Mouse (Mus musculus) limb, embryonic 15.5 days (tissue): ENCODE results near the gene Ppp6c. TPM values are rescaled to one million over a fixed set of nuclear protein-coding genes. Genes with fewer than 3 reads are reported as not detected.
"Not testable (repeated sequence)": the region's sequence is repeated elsewhere in the genome, so short reads cannot be mapped to it uniquely, and the experiment has no call there.

Experiments
- ATAC-seq: fragments of 200-750 bp; cut with Nextera tagmentation; 2 replicates; pipeline ENCODE4 v1.8.0; 2017; ENCODE audit warnings: low read depth, moderate TSS enrichment; ENCODE audit not compliant: insufficient number of reproducible peaks, low FRiP score, low TSS enrichment
- H3K27ac ChIP-seq: fragments of 300-500 bp; sonication (generic); 2 replicates; pipeline ENCODE4 v1.5.1; 2015; ENCODE audit warnings: moderate library complexity, mild to moderate bottlenecking, inconsistent platforms
- H3K27me3 ChIP-seq: fragments of 300-500 bp; sonication (generic); 2 replicates; pipeline ENCODE4 v1.6.1; 2015; ENCODE audit warnings: inconsistent platforms
- H3K36me3 ChIP-seq: fragments of 300-500 bp; sonication (generic); 2 replicates; pipeline ENCODE4 v1.6.1; 2015; ENCODE audit warnings: inconsistent platforms
- H3K4me1 ChIP-seq: fragments of 300-500 bp; sonication (generic); 2 replicates; pipeline ENCODE4 v1.6.1; 2015; ENCODE audit warnings: inconsistent platforms
- H3K4me2 ChIP-seq: fragments of 300-500 bp; sonication (generic); 2 replicates; pipeline ENCODE4 v1.6.1; 2015; ENCODE audit warnings: mild to moderate bottlenecking, inconsistent platforms
- H3K4me3 ChIP-seq: fragments of 300-500 bp; sonication (generic); 2 replicates; pipeline ENCODE4 v1.5.1; 2015; ENCODE audit warnings: mild to moderate bottlenecking, inconsistent platforms
- H3K9ac ChIP-seq: fragments of 300-500 bp; sonication (generic); 2 replicates; pipeline ENCODE4 v1.6.1; 2015; ENCODE audit warnings: inconsistent platforms
- H3K9me3 ChIP-seq: fragments of 300-500 bp; sonication (generic); 2 replicates; pipeline ENCODE4 v1.6.1; 2016; ENCODE audit warnings: inconsistent platforms
- WGBS: fragments of 180-500 bp; shearing (Covaris S2); methylation state at CpG from one replicate; pipeline ENCODE4 v1.1.7; 2015; 5-methylcytosine and 5-hydroxymethylcytosine counted together
- polyA plus RNA-seq: library from polyadenylated mRNA; unstranded; fragments of >200 nt; fragmentation: Nextera tagmentation; extraction: Ambion mirVana; gene quantifications from 2 replicates; pipeline ENCODE4 v1.2.1, GENCODE M21; 2015

Ppp6c gene
- 80.0 and 80.4 TPM in 2 replicates for polyA plus RNA-seq

GRCm38 (mm10) chr2:39226019-39226640 lies at the start of gene Ppp6c:
Gene Ppp6c, minus strand, starts transcription at chr2:39226451.
- Histone ChIP-seq H3K4me3 (peak within 1 kb of the TSS; percentile 87), H3K27me3 (no peaks in the 10 kb centered on the region), H3K9ac (peak within 1 kb of the TSS; percentile 84), H3K9me3 (no peaks in the 10 kb centered on the region), H3K27ac (peak within 1 kb of the TSS; percentile 96), H3K36me3 (no peaks in the 10 kb centered on the region), H3K4me2 (peak within 1 kb of the TSS; percentile 51), H3K4me1 (peaks cover 5% of the 10 kb centered on the region; the same call in 1 of the 2 replicates)
- ATAC-seq: peak; percentile 97
- WGBS: under 1% methylated on average over 55 of the region's 56 CpGs

- no peak overlapping the region for H3K27ac ChIP-seq
- no peaks in the 10 kb centered on the region for H3K27me3 ChIP-seq
- WGBS: 53% methylated on average over 3 of the region's 3 CpGs
Measured at GRCm38 (mm10) chr2:39268357-39268756, 42.1 kb upstream of the Ppp6c start.

DNA sequence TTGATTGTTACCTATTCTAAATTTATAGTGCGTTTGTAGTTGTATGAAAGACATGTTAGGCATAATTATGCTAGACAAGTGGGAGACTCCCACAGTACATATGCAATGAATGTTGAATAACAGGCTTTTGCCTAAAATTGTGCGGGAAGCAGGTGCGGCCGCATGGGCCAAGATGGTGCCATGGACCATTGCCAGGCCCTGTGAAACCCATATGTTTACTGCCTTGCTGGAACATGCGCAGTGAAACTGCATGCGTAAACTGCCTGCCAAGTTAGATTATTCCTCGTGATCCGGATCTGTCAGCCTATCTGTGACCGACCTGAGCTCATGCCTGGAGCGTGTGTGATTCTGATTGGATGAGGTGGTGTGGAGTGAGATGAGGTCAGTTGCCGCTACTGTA lies 26.0 kb upstream of the Ppp6c start:
- not testable (repeated sequence) for ATAC-seq, H3K9me3 ChIP-seq, H3K4me1 ChIP-seq, H3K9ac ChIP-seq, H3K36me3 ChIP-seq, H3K4me2 ChIP-seq, H3K27me3 ChIP-seq, H3K4me3 ChIP-seq, H3K27ac ChIP-seq
- 91% methylated on average over 11 of the region's 11 CpGs for WGBS

More at GRCm38 (mm10) chr2:39268357-39268756, 42.1 kb upstream of the Ppp6c start:
- H3K4me3 ChIP-seq: no peak overlapping the region
- H3K9ac ChIP-seq: no peak overlapping the region
- no peak overlapping the region for H3K4me2 ChIP-seq
- no peaks in the 10 kb centered on the region for H3K9me3 ChIP-seq
- H3K4me1 ChIP-seq: no peaks in the 10 kb centered on the region
- ATAC-seq: no peak
- H3K36me3 ChIP-seq: no peaks in the 10 kb centered on the region

DNA sequence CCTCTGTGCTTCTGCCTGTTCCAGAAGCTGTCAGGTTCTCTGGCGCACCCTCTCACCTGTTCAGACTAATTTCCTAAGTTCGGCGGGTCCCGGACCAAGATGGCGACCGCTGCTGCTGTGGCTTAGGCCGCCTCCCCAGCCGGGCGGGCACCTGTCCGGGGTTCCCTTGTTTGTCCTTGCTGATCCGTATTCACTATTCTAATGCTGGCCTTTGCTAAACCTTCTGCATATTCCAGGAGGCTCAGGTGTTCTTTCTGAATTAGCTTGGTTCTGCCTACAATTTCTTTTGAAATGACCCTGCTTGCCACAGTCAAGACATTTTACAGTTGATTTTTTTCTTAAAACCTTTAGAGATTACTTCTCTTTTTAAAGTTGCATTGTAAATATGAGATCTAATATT lies 20.6 kb upstream of the Ppp6c start:
- ATAC-seq, H3K27ac ChIP-seq, H3K27me3 ChIP-seq, H3K36me3 ChIP-seq, H3K4me1 ChIP-seq, H3K9me3 ChIP-seq, H3K9ac ChIP-seq, H3K4me3 ChIP-seq, H3K4me2 ChIP-seq: not testable (repeated sequence)
- 86% methylated on average over 8 of the region's 11 CpGs for WGBS

DNA sequence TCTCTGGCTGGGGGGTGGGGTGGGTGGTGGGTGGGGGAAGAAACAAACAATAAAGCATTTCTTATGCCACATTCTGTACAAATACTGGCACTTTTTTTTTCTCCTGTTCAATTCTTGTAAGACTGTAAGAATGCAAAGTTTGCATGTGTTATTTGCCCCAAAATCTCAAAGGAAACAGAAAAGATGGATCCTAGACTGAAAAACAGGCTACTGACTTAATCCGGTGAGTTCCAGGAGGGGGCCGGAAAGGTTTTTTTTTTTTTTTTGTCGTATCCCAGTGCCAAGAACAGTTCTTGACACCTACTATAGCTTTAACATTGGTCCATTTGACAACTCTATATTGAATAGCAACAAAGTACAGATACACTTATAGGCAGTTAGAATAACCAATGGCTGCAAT lies 480 bp upstream of the Ppp6c start:
- WGBS: 31% methylated on average over 3 of the region's 3 CpGs

DNA sequence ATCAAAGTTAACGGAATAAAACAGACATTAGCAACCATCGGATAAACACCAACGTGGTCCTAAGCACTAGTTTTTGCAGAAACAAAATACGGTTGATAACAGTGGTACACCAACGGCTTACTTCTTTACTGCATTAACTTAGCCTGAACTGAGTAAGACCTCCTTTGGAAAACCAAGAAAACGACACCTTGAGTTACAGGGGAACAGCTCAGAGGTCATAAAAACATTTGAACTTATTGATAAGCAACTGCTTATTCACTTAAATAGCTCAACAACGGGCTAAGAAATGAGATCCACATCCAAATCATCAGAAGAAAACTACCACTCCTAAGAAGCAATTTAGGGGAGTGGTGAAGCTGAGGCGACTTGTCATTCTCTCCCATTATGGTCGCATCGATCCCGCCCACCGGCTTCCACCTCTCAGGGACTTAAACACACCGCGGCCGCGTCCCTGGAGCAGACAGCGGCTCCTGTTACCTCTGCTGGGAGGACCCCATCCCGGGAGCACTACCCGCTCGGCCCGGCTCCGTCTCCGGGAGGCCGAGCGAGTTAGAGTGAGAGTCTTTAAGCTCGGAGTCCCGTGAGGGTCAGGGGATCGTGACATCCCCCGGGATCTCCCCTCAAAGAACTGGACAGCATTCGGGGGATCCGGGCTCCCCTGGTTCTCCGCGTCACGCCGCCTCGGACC lies 776 bp downstream of the Ppp6c start:
- peak overlapping the region; percentile 96 for H3K27ac ChIP-seq
- not testable (repeated sequence) for H3K4me1 ChIP-seq, H3K9me3 ChIP-seq, H3K36me3 ChIP-seq, H3K27me3 ChIP-seq, ATAC-seq
- peak overlapping the region; percentile 87 for H3K4me3 ChIP-seq
- 3% methylated on average over 32 of the region's 36 CpGs for WGBS
- peak overlapping the region; percentile 51 for H3K4me2 ChIP-seq
- H3K9ac ChIP-seq: peak overlapping the region; percentile 84

More for the DNA sequence above, 480 bp upstream of the Ppp6c start:
- no peak overlapping the region for H3K9ac ChIP-seq
- H3K4me3 ChIP-seq: peak overlapping the region; percentile 87
- no peaks in the 10 kb centered on the region for H3K36me3 ChIP-seq
- peaks cover 5% of the 10 kb centered on the region; the same call in 1 of the 2 replicates for H3K4me1 ChIP-seq
- H3K27ac ChIP-seq: peak overlapping the region; percentile 96
- peak overlapping the region; percentile 51 for H3K4me2 ChIP-seq
- no peak for ATAC-seq
- H3K9me3 ChIP-seq: no peaks in the 10 kb centered on the region
- no peaks in the 10 kb centered on the region for H3K27me3 ChIP-seq

- Histone ChIP-seq H3K27me3 (no peaks in the 10 kb centered on the region), H3K4me1 (peaks cover 5% of the 10 kb centered on the region; the same call in 1 of the 2 replicates), H3K9me3 (no peaks in the 10 kb centered on the region), H3K4me2 (peak overlapping the region; percentile 51), H3K9ac (no peak overlapping the region), H3K27ac (no peak overlapping the region), H3K36me3 (no peaks in the 10 kb centered on the region), H3K4me3 (peak overlapping the region; percentile 87; the same call in 1 of the 2 replicates)
- ATAC-seq: no peak
Measured at GRCm38 (mm10) chr2:39224621-39225020, 1.6 kb downstream of the Ppp6c start.

DNA sequence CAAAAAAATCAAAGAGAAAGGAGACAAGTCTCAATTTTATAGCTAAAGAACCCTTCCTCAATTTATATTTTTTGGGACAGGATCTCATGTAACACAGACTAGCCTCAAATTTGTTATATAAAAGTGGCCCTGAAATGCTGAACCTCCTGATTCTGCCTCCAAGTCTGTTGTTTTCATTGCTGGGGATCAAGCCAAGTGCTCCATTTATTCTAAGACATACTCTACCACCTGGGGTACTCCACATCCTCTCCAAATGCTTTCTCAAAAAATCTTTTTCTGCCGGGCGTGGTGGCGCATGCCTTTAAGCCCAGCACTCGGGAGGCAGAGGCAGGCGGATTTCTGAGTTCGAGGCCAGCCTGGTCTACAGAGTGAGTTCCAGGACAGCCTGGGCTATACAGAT lies 6.2 kb downstream of the Ppp6c start:
- H3K4me2 ChIP-seq: no peak overlapping the region
- no peak overlapping the region for H3K4me3 ChIP-seq
- H3K27me3 ChIP-seq: no peaks in the 10 kb centered on the region
- H3K9ac ChIP-seq: no peak overlapping the region
- ATAC-seq: no peak
- no peaks in the 10 kb centered on the region for H3K36me3 ChIP-seq
- no peaks in the 10 kb centered on the region for H3K9me3 ChIP-seq
- H3K27ac ChIP-seq: no peak overlapping the region
- peaks cover 18% of the 10 kb centered on the region; the same call in 1 of the 2 replicates for H3K4me1 ChIP-seq
- WGBS: 93% methylated on average over 6 of the region's 6 CpGs

GRCm38 (mm10) chr2:39219034-39219433 lies 7.2 kb downstream of the Ppp6c start:
- Histone ChIP-seq H3K4me1 (peaks cover 20% of the 10 kb centered on the region; the same call in 1 of the 2 replicates), H3K4me3 (no peak overlapping the region), H3K9me3 (no peaks in the 10 kb centered on the region), H3K36me3 (no peaks in the 10 kb centered on the region), H3K27ac (no peak overlapping the region), H3K27me3 (no peaks in the 10 kb centered on the region), H3K4me2 (no peak overlapping the region), H3K9ac (no peak overlapping the region)
- ATAC-seq: no peak
- WGBS: 92% methylated on average over 3 of the region's 3 CpGs

GRCm38 (mm10) chr2:39217150-39217549 lies 9.1 kb downstream of the Ppp6c start:
- H3K36me3 ChIP-seq: no peaks in the 10 kb centered on the region
- no peak overlapping the region for H3K27ac ChIP-seq
- no peak overlapping the region for H3K4me3 ChIP-seq
- H3K4me1 ChIP-seq: peaks cover 22% of the 10 kb centered on the region; the same call in 1 of the 2 replicates
- no peak overlapping the region for H3K4me2 ChIP-seq
- H3K9me3 ChIP-seq: no peaks in the 10 kb centered on the region
- ATAC-seq: no peak
- H3K9ac ChIP-seq: no peak overlapping the region
- H3K27me3 ChIP-seq: no peaks in the 10 kb centered on the region
- WGBS: 92% methylated on average over 4 of the region's 4 CpGs

- no peaks in the 10 kb centered on the region for H3K27me3 ChIP-seq
- H3K4me2 ChIP-seq: no peak overlapping the region
- H3K4me1 ChIP-seq: peaks cover 12% of the 10 kb centered on the region; the same call in 1 of the 2 replicates
- H3K9ac ChIP-seq: no peak overlapping the region
- peaks cover 9% of the 10 kb centered on the region; the same call in 1 of the 2 replicates for H3K36me3 ChIP-seq
- no peak for ATAC-seq
- H3K4me3 ChIP-seq: no peak overlapping the region
- H3K9me3 ChIP-seq: no peaks in the 10 kb centered on the region
- 92% methylated on average over 4 of the region's 4 CpGs for WGBS
- no peak overlapping the region for H3K27ac ChIP-seq
Measured at GRCm38 (mm10) chr2:39210738-39211137, 15.5 kb downstream of the Ppp6c start.

GRCm38 (mm10) chr2:39203359-39203758 lies 22.9 kb downstream of the Ppp6c start:
- Histone ChIP-seq H3K9me3 (no peaks in the 10 kb centered on the region), H3K4me3 (no peak overlapping the region), H3K4me2 (no peak overlapping the region), H3K27ac (no peak overlapping the region), H3K9ac (no peak overlapping the region), H3K36me3 (peaks cover 29% of the 10 kb centered on the region), H3K4me1 (no peaks in the 10 kb centered on the region), H3K27me3 (no peaks in the 10 kb centered on the region)
- ATAC-seq: no peak
- WGBS: 95% methylated on average over 2 of the region's 2 CpGs
